Mouse (Mus musculus) urinary bladder, postnatal 4 days (tissue): ENCODE measurements around the gene Aldh1a2.
A peak's percentile ranks its signal among the peaks of the same experiment; 100 is the strongest.

Experiments used
- DNase-seq, 2 experiments: peaks; one replicate each; pipeline ENCODE4 v3.0.0; 2021 to 2022; ENCODE audit warnings: low spot score in 2 of 2

The Aldh1a2 gene

DNA sequence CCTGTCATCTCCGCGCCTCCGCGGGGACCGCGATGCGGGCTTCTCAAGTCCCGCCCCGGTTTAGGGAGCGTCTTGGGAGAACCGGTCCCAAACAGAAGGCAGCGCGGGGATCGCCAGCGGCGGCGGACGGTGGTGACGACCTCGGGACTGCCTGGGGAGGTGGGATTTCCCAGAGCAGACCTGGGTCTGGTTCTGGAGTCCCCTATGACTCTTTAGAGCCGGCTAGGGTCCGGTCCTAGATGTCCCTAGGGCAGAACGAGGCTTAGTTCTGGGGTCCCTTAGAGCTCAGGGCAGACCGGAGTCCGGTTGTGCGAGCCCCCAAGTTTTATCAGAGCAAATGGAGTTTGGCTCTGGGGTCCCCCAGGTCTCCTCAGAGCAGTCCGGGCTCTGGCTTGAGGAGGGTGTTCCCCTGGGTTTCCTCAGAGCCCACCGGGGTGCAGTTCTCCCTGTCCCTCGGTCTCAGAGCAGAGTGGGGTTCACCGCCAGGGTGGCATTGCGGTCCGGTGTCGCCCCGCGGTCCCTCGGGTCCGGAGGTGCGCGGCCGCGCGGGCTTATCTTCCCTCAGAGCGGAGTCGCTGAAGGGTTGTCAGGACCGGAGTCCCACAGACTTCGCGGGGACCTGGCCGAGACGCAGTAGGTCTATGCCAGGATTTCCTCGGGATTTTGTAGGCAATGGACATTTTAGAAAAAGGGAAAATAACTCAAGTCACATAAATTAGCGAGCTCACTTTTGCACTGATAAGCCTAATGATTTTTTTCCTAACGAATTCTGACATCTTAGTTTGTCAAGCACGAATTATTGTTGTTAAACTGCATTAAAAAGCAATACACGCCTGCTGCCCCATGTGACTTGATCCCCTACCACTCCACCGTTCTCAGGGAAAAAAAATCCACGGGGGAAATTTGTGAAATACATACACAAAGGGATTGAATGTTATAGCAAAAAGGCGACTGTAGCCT, 727 bp downstream of the Aldh1a2 start:
- DNase-seq: peak; percentile 35 to 61

- DNase-seq: no peak
Measured at GRCm38 (mm10) chr9:71216996-71217792, 1.6 kb downstream of the Aldh1a2 start.

- no peak for DNase-seq
Measured at GRCm38 (mm10) chr9:71217793-71218095, 2.2 kb downstream of the Aldh1a2 start.

DNA sequence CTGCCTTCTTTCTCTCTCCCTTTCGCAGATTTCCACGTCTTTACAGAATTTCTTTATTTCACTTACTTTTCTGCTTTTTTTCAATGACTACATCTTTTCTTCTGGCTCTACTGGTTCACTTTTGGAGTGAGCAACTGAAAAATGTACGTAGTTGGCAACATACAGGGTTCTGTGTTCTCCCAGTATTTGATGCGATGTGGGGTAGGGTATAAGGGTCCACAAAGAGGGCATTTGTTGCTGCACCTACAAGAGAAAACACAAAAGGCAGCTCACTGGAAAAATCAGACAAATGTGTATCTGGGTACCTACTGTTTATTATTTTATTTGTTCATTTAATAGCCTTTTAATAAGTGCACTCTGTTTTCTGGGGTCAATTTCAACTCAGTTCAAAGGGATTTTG, 3.6 kb downstream of the Aldh1a2 start:
- DNase-seq: no peak

GRCm38 (mm10) chr9:71220401-71220800, 4.8 kb downstream of the Aldh1a2 start:
- no peak for DNase-seq

DNA sequence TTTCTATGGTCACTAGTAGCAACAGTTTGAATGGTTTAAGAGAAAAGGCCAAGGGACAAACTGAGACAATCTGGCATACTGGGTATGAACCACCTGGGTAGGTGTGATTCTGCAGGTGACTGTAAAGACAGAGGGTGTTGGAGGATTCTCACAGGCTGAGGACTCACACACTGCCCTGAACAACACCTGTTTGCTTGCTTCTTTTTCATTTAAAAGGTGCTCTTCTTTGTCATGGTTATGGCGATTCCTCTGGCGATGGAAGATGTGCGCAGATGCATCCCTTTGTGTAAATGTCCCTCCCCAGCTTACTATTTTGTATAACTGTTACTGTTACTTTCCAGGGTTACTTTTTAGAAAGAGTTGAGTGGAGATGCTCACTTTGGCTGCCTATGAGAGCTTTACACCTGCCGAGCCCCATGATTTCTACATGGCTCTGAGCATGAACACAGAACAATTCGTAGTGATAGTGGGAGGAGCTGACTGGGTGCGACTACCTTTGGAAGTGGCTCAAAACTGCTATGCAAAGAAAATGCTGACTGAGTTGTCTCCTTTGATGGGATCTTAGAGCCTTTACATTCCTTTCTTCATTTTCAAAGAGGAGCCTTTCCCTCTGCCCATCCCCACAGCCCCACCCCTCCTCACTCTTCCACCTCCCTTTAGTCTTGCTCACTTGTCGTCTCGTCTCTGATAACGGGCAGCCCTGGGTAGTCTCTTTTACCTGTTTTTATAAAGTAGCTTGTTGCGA, 11.8 kb downstream of the Aldh1a2 start:
- DNase-seq: no peak

- DNase-seq: no peak
Measured at GRCm38 (mm10) chr9:71230011-71230410, 14.4 kb downstream of the Aldh1a2 start.

DNA sequence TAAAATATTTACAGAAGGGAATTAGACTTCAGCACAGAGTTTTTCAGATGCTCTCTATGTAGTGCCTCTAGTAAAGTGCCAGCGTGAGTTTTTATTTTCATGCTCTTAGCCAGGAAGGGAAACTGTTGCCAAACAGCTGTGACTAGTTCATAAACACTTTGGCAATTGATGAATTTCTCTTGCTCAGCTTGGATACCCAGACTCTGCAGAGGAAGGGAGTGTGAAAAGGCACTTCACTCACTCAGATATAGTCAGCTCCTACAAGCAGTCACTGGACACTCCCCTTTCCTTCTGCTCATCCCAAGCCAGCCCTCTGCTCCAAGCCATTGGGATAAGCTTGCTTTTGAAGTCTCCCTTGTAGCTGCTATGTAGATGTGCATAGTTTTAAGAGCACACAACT, 21.0 kb downstream of the Aldh1a2 start:
- DNase-seq: no peak

- DNase-seq: no peak
Measured at GRCm38 (mm10) chr9:71239926-71240325, 24.3 kb downstream of the Aldh1a2 start.

- no peak for DNase-seq
Measured at GRCm38 (mm10) chr9:71241515-71242411, 26.2 kb downstream of the Aldh1a2 start.

DNA sequence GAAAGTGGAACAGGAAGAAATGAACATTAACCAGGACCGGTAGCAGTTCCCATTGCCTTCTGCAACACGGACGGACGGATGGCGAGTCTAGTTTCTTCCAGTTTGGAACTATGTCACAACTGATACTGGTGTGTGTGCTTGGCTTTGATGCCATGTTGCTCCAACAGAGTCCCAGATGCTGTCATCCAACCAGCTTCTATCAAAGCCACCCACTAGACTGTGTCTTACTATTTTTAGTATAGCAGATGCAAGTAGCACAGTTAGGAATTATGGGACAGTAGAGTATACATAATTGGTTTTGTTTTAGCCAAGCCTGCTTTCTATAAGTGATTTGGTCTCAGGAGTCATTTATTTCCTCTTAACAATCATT, 26.8 kb downstream of the Aldh1a2 start:
- DNase-seq: no peak

DNA sequence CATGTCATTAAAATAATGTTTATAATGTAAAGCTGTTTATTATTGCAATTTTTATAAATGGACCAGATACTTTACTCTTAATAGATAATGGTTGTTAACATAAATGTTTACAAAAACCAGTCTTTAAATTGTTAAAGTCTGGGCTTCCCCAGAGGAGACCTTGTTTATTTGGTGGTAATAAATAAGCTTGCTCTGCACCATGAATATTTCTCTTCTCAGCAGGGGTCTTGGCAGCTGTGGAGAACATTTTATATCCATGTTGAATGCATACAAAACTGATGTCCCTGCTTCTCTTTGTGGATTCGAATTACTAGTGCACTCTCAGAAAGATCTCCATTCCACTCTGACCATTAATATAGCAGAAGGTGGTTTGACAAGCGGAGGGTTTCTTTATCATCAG, 38.8 kb downstream of the Aldh1a2 start:
- DNase-seq: no peak

DNA sequence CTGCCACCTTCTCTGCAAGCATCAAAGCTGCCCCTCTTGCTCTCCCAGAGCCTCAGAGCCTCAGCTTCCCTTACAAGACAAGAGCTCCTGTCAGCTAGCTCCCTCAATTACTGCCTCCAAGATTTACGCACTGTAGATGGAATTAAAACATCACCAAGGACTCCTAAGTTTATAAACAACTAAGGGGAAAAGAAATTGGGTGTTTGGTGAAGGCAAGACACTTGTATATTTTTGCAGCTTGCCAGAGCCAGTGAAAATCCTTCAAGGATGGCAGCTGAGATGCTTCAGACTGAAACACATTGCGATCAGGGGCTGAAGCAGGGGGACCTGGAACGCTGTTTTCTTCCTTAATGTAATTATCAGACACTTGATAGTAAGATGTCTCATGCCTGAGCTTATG, 47.1 kb downstream of the Aldh1a2 start:
- no peak for DNase-seq

DNA sequence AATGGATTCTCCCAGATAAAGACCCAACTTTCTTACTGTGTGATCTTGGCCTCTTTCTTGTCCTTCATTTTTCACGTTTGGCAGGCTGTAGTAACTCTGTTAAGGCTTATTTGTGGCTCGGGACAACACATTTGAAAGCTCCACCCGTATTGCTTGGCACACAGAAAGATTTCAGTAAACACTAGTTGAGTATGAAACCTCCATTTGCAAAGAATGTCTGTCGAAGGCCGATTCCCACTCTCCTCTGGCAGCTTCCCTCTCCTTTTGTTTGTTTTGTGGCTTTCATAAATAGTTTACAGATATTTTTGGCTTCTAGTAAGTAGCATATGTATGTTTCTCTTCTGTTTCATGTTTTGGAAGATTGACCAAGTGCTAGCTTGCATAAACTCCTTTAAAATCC, 54.1 kb downstream of the Aldh1a2 start:
- DNase-seq: no peak

GRCm38 (mm10) chr9:71270205-71270604, 54.6 kb downstream of the Aldh1a2 start:
- DNase-seq: no peak

DNA sequence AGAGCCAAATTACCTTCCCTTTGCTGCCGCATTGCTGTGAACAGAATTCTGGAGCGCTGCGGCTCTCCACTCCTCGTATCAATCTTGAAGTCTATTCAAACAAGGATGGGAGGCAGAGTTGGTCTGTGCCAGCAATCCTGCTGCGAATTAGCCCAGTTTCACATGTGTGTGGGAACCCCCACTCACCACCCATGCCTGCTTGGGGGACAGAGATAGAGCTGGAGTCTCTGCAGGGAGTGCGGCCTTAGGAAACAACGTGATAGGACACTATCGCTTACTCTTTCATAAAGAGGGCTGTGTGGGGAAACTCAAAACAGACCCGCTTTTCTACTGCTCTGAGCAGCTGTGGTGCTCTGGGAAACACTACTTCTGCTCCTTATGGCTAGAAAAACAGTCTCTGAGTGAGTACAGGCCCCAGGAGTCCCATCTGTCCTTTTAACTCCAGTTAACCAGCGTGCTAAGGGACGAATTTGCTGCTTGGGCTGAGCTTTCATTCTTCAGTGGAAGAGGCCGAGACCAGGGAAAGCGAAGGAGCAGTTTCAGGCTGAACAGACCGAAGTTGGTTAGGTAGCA, 60.6 kb downstream of the Aldh1a2 start:
- no peak for DNase-seq

DNA sequence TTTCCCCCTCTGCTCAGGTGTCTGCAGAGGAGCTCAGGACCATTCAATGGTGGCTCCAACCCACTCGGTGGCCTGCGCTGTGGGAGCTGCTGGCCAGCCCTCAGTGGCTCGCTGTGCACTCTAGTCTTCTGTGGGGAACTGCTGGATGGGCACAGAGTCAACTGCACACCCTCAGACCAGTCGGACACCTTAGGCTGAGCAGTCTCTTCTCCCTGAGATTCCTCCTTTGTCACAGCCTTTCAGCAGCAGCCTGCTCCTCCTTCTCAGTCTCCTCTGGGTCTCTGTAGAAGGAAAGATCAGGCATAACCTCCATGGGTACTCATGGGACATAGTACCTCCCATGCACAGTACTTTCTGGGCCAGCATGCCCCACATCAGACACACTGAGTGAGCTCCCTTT, 63.2 kb downstream of the Aldh1a2 start:
- no peak for DNase-seq

- no peak for DNase-seq
Measured at GRCm38 (mm10) chr9:71283156-71283555, 67.6 kb downstream of the Aldh1a2 start.

DNA sequence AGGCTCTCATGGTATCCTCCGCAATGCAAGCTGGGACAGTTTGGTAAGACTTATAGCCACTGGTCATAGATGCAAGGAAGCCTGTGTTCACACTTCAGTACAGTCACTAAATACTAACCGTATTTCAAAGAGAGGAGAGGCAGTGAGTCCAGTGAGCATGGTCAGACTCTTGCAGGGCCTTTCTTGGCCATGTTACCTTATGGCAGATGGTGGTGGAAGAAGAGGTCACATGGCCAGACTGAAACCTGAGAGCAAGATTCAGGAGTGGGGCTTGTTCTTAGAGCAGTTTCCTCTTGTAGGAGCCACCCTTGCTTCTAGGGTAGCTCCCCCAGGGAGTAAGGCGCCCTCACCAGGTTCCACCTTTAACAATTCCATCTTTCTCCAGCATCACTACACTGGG, 69.6 kb downstream of the Aldh1a2 start:
- DNase-seq: no peak

DNA sequence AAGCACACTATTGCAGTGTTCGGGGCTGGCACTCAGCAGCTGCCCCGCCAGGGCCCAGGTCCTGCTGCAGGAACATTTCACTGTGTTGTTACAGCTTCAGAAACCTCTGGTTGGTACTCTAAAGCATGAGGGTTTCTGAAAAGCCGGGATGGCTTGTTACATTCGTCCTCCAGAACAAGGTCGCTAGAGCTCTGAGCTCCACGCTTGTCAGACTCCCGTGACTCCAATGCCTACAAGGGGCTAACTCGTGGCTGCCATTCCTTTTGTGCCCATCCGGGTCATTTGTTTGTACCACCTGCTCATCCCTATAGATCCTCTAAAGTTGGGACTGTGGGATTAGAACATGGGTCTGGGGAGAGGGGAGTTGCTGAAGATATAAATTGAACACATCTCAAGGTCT, 70.8 kb downstream of the Aldh1a2 start:
- DNase-seq: no peak

DNA sequence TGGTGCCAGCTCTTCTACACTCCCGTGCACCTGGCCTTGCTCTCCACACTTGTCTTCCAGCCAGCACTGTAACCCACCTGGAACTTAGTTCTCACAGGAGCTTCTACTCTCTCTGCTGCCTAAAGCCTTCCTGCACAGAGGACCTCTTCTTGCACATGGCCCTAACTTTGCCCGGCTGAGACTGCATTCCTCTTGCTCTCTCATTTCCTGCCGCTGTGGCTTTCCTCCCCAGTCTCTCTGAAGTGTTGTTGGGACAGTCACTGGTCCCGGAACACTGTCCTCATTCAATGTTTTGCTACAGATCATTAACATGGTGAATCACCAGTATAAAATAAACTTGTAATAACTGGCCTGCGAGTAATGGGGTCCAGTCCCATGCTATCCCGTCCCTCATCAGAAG, 73.1 kb downstream of the Aldh1a2 start:
- no peak for DNase-seq
